Mouse (Mus musculus): ENCODE measurements around the gene Rasgef1b.

Gene Rasgef1b

DNA sequence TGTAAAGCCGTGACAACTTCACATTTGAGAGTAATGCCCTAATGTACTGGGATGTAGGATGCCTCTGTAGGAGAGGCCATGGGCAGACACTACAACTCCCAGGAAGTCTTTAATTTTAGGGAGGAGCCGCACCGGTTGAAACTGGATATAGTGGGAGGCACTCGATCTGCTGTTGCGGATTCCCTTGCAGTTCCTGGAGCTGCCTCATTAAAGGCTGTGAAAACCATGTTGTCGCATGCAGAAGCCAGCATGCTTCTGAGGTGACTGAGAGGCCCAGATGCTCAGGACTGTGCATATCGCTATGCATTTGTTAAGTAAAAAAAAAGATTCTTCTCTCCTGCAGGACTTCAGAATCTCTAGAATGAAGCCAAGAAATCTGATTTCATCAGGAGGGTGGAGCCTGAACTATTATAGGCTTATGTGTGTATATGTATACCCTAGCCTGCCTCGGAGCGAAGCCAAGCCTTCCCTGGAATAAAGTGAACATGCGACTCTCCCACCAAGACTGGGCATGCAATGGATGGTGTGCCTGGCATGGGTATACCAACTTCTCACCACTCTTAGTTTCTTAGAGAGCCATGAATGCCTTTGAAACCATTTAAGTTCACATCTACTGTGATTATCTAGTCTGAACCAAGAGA lies 130.3 kb downstream of the Rasgef1b start:
- no peak for DNase-seq

DNA sequence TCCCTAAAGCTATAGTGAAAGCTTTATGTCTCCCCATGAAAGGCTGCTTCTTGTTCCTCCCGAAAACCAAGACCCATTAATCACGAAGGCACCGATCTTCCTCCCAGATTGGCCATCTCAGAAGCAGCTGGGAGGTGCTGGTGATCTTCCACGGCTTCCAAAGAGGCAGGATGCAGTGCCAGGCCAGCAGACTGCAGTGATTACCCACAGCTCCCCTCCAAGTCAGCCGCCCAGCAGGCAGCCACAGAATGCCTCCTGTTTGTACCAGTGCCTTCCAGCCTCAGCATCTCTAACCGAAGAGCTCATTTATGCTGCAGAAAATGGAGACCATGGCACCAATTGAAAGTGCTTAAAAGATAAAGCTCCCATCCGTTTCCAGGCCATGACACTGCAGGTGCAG lies 131.2 kb downstream of the Rasgef1b start:
- no peak for DNase-seq

DNA sequence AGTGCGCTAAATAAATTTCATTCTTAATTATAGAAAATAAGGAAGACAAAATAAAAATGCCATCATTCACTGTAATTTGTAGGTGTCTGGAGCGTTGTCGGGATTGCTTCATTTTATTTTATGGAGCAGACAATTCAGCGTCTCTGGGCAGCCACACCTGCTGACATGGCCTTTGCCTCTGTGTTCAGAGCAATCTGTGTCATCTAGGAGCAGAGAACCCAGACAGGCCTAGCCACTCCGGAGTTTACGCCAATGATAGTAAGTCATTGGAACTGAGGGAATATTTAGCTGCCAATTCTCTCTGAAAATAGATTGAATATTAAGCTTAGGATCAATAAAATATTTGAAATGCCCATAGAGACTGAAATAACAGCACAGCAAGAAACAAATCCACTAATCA lies 137.5 kb downstream of the Rasgef1b start:
- no peak for DNase-seq

DNA sequence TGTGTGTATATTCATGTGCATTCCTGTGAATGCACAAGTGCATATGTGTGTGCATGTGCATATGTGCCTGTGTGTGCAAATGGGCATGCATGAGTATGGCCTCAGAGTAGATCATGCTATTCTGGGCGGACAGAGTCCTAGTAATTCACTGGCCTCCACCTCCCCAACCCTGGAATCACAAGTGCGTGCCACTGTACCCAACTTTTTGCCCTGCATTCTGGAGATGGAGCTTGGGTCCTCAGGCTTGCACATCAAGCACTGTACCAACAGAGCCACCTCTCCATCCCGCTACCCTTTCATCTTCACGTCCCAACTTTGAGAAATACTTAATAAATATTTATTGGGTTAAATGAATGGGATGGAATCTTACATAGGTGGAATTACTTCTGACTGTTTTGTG lies 138.3 kb downstream of the Rasgef1b start:
- DNase-seq = no peak

DNA sequence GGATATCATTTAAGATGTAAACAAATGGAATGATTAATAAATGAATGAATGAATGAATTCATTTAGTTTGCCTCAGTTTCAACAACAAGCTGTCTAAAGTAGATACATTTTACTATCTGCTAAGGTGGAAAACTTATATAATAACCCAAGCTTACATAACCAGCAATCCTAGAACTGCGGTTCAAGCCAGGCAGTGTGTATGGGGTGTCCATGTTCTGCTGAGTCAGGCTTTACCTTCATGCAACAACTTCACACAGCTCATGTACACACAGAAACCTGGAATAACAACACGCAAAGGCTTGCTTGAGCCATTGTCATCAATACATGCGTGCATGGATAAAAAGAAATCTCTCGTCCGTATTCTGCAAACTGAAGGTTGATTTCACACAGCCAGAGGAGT lies 140.9 kb downstream of the Rasgef1b start:
- no peak for DNase-seq

DNA sequence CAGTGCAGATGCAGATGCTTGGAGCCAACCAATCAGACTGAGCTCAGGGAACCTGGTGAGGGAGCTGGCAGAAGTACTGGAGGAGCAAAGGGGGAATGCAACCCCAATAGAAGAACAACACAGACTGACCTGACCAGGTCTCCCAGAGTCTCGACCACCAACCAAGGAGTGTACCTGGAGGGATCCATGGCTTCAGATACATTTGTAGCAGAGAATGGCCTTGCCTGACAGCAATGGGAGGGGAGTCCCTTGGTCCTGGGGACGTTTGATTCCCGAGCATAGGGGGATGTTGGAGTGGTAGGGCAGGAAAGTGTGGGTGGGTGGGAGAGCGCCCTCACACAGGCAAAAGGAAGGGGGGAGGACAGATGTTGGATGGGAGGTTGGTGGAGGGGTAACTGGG lies 141.3 kb downstream of the Rasgef1b start:
- DNase-seq = no peak

DNA sequence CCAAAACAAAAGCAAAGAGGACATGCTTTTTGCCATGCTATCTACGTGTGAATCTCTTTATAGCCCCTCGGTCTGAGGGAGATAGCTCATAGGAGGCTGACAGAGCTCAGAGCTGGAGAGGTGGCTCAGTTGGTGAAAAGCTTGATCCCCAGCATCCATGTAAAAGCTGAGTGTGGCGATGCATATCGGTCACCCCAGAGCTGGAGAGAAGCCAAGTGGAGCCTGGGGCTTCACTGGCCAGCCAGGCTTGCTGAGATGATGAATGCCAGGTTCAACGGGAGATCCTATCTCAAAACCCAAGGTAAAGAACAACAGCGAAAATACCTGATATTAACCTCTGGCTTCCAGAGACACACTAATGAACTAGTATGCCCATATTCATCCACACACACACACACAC lies 142.6 kb downstream of the Rasgef1b start:
- no peak for DNase-seq

DNA sequence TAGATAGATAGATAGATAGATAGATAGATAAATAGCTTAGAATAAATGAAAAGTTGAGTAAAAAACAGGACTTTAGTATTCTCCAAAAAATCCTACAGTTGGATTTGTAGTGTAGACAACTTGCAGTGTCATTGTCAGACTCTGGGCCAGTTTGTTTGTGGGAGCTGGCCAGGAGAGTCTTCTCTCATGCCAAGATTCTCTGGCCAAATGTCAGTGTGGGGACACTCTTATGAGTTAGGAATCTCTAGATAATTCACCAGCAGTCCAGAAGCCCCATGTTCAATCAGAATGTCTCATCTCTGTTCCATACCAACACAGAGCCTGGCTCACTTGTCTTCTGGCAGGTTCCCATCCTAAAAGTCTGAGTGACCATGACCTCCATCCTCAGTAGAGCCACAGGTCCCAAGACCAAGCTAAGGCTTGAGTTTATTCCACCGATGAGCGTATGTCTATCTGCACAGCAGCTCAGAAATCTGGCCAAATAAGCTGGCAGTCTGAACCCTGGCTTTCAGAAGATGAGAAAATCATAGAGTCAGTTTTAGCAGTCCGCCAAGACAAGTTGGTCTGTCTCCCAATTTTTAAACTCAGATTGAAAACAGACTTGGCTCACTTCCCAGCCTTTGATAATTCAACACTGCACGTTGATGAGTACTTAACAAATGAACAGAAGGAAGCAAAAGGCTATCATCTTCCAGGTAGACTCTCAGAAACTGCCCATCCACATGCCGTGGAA lies 143.5 kb downstream of the Rasgef1b start:
- no peak for DNase-seq

DNA sequence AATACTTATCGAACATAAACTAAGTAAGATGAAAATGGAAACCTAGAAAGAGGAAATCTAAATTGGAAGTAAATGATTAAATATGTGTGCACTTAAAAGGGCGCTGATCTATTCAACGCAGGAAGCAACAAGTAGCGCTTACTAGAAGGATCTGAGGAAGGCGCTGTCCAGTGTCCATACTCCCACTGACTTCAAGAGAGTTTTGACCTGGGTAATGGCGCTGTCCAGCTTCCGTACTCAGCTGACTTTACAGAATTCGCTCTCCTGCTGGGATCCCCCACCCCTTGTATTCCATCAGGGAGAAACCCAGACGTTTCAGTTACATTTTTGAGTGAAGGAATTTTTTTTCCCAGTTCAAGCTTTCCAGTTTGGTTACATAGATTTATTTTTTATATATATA lies 144.6 kb downstream of the Rasgef1b start:
- DNase-seq = no peak

DNA sequence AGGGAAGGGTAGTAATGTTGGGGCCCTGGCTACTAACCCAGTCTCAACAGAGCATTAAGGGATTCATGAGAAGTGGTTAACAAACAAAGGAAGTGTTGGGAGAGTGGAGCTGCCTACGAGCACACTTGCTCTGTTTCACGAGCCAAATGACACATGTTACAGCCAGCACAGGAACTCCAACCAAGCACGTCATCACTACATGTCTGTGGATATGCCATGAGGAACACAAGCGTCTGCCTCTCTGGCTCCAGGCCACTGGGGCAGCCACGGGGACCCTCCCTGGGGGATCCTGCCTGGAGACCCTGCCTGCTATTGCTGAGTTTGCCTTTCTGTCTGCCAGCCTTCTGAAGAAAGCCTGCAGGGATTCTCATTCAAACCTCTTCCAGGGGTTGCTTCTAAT lies 146.8 kb downstream of the Rasgef1b start:
- no peak for DNase-seq

DNA sequence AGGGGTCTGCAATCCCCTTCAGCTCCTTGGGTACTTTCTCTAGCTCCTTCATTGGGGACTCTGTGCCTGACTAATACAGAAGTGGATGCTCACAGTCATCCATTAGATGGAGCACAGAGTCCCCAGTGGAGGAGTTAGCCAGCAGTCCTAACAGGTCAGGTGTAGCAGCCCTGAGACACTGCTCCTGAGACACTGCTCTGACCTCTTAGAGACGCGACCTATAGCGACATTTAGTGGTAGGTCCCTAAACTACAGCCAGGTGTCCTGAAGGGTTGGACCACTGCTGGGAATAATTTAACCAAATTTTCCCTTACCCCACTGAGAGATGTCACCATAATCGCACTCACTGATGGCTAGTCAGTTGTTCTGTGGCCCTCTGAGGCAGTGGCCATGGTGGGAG lies 150.2 kb downstream of the Rasgef1b start:
- peak; percentile 44 for DNase-seq

DNA sequence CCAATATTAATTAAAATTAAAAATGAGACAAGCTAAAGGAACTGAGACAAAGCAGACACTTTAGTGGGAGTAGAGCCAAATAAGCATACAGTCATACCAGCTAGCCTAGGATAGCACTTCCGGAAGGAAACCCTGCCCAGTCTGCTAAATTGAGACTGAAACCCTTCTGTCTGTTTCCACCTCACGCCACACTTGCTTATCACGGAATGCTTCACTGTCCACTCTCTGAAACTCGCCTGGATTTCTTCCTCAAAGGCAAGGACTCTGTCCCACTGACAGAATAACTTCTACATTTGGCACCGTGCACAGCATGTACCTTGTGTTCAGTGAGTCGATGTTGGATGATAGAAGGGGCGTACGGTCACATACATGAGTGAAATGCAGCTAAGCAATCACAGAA lies 153.0 kb downstream of the Rasgef1b start:
- no peak for DNase-seq

DNA sequence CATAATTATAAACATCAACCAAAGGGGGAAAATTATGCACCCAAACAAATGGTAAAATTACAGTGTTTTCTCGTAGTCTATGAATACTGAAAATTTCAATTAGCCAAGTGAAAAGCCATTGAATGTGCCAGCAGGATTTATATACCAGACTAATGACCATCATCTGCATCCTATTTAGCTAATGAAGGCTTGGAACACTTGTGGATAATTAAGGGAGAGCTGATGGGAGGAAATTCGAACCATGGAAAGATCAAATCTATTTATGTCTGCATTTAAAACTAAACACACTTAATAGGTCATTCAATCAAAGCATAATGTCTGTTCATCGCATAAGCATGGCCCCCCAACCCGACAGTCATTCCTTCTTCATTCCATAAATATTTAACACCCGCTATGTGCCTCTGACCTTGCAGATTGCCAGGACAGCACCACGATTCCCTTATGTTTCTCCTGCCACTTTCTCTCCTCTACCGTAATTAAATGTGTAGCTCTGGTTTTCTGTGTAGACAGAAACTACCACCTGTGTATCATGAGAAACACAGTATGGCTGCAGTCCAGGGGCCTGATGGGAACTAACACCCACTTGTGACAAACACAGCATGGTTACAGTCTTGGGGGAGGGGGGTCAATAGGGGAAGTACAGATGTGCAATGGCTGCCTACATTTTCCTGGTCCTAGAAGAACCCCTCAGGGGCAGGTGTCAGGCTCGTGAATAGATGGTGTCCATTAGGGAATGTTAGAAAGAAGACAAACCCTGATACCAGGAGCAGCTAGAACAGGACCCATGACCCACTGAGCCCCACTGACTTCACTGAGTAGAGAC lies 164.2 kb downstream of the Rasgef1b start:
- no peak for DNase-seq

DNA sequence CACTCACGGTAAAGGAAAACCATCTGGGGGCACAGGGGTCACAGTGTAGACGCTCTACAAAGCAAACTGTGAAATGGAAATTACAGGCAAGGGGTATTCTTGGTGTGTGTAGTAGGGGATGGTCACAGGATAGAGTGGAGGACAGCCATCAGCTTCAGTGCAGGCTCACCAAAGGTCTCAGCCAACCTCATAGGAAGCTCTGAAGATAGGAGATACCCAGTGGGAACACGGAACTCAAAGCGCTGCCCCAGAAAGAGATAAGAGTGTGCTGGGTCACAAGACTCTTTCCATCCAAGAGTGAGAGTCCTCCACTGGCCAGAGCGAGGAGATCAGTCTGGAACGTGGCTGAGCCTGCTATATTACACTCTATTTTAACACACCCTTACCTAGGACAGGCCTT lies 166.8 kb downstream of the Rasgef1b start:
- no peak for DNase-seq

DNA sequence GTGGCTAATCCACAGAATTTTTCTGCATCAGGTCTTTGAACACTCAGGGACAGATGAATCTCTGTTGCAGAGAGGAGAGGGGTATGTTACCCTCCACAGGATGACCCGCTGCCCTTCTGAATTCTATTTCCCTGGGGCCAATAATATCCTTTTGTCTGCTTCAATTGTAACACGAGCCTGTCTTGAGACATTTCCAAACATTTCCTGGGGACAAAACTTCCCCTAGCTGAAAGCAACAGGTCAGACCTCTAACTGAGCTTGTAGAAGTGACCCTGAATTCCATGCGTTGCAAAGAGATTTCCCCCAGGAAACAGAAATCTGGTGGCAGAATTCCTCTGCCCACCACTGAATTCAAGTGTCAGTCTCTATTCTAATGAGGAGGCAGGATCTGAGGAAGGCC lies 169.1 kb downstream of the Rasgef1b start:
- no peak for DNase-seq

DNA sequence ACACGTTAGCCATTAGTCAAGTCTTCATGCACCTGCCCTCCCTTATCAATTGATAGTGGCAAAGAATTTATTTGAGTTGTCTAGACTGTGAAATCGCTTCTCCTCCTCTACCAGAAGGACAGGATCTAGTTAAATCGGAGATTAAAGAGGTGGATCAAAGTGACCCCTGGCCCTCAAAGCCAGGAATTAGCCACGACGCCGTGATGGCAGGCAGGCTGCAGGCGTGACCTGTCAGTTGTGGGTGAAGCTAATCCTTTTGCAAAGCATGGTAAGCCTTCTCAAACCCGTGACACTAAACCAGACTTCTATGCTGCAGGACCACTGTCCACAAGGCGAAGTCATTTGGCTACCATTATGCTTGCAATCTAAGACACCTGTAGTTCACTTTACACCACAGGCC lies 170.6 kb downstream of the Rasgef1b start:
- DNase-seq = no peak

DNA sequence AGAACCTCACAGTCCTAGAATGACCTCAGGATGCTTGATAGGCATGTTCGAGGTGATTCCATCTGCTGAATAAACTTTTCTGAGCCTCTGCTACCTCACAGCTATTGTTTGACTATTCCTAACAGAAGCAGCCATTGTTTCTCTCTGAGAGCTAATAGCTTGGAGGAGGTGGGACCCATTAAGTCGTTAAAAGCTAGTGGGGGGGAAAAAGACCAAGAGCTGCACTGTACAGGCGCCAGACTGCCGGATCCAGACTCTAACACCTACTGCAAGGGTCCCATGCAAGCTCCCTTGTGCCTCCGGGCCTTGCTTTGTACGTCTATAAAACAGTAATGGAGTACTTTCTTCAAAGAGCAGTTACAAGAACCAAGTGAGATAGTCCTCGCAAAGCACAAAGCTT lies 176.2 kb downstream of the Rasgef1b start:
- DNase-seq = no peak

DNA sequence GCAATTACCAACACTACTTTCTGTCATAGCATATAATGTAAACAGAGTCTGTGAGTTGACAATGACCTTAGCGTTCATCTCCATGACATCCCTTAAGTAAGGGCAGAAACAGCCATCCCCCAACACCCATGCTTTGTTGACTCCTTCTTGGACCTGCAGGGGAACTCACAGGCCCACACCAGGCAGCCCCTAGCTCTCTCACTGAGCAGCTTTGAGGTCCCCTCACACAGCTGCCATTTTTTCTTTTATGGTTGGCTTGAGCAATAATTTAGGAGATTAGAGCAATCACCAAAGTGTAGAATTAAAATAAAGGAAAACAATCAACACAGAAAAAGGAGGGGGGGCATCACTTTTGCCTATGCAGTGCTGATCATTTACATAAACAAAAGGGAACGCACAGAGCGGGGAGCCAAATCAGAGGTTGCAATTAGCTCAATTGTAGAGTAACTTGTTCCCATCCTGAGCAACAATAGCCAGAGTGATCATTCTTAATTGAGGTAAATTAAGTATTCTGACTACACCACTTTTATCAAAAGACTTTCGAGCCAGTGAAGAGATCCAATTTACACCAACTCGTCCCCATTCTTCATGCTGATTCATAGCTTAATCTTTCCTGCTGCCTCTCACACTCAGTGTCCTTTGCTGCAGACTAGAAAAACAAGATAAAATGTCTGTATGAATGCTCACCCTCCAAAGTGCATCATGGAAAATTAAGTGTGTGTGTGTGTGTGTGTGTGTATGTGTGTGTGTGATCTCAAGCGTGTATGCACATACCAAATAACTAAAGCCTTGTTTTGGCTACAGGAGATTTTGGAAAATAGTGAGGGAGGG lies 184.0 kb downstream of the Rasgef1b start:
- DNase-seq = no peak

DNA sequence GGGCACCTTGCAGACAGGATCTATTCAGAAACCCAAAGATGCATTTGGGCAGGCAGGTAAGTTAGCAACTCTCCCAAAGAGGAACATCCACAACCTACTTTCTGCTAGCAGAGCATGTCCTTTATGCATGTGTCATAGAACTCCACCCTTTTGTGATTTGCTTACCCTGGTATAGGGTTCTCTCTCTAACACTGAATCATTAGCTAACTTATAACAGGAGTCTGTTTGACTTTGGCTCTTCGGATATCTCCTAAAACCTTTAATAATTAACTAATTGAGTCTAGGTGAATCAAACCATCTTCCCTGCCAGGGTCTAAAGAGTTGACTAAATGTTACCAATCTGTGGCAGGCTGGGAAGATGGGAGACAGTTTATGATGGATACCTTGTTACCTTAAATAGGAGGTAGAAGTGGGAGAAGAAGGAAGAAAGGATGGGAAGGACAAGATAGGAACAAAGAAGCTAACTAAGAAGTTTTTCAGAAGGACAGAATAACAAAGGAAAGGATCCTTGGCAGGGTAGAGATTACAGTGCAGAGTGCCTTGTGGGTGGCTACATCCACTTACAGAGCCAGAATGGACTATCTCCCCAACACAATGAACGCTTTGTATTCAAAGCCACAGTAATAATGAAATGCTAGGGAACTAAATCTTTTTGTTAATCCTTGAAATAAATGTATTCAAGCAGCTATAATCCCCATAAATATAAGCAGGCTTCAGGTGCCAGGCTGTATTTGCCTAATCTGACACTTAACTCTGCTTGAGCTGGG lies 186.7 kb downstream of the Rasgef1b start:
- DNase-seq = no peak

DNA sequence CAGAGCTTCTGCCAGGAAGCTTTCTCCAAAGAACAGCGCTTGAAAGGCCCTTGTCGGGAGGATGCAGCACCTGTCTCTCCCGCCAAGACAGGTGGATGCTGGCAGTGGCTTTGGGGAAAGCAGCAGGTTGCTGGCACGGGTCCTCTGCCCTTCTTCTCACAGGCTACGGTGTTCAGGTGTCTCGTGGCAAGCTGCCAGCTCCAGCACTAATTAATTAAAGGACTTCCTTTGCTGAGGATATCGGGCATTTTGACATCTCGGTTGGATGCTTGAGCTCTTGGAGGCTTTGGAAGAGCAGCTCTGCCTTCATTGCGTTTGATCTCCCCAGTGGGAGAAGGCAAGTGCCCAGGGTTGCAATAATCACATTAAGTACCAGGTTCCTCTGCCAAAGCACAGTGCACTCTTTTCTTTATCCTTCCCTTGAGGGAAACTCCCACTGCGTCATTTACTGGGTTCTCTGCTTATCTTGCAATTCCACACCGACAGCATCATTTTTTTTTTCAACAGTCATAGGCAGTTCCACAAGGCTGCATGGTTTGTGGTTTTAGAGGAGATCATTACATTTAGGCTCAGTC lies 187.5 kb downstream of the Rasgef1b start:
- DNase-seq = no peak

DNA sequence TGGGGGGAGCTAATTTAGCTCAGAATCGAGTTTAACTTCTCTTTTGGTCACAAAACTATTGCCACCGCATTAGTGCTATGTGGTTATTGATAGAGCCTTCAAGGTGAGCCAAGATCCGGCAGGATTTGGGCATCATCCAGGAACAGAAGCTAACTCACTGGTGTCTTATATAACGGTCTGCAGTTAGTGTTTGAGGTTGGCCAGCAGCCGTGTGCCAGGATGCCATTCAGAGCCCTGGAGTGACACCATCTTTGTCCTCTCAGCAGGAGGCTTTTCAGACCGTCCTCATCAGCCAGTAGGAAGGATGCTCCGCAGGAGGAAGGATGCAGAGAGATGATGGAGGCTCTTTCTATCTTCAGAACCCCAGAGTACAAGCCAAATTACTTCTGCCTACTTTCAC lies 195.4 kb downstream of the Rasgef1b start:
- DNase-seq = no peak

DNA sequence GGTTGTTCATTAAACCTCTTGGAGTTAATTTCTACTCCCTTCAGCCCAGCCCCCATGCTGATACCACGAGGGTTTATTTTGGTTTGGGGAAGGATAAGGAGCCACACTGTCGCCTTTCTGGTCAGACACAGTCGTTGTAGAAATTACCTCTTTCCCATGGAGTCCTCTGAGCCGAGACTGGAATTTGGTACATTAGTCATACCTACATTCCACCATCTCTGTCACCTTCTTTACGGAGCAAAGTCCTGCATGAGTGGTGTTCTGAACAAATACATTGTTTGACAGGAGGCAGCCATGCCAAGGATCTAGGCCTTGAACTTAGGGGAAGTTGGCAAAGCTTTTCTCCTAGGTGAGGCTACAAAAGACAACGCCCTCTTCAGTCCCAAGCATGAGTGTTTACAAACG lies 202.1 kb downstream of the Rasgef1b start:
- no peak for DNase-seq
